Mouse (Mus musculus) cerebellum, postnatal 36 days (tissue): ENCODE measurements around the gene Gm26727.
"Not testable (repeated sequence)": the region's sequence is repeated elsewhere in the genome, so short reads cannot be mapped to it uniquely, and the experiment has no call there.

Experiments used
- DNase-seq, 2 experiments: peaks; one replicate each; pipeline ENCODE4 v3.0.0; 2021 to 2022; ENCODE audit warnings: mixed read lengths in 2 of 2

The Gm26727 gene

DNA sequence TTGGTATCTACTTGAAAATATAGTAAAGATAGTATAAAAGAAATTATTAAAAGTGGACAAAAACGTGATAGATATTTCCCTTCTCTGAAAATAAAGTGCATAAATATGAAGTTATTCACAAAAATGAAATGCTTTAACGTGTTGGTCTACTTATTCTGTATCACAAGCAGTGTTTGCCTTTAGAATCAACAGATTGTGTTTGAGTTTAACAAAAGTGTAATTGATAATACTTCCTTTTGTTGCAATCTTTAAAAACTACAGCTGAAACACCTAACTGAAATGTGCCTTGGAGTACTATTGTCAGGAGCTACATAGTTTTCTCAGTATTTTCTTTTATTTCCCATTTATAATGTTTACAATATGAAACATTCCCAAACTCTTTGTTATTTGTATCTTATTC, at the start of gene Gm26727:
TSS of gene Gm26727 (minus strand) at position 101 of the 400 bp plus-strand sequence.
- no peak for DNase-seq

DNA sequence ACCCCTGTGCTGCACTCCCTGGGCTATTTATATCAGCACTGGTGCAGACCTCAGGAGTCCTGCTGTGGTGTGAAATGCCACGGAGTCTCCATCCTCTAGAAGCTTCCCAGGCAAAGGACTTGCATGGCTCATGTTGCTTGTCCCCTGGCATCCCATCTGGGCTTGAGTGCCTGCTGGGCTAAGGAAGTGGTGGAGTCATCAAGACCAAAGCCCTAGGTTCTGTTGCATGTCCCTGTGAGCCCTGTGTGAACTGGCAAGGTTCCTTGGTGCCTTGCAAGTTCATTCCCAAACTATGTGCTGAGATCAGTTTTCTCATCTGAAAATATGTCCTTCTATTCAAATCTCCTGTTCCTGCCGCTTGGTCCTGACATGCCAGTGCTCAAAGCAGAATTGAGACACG, 48.1 kb upstream of the Gm26727 start:
- no peak for DNase-seq

DNA sequence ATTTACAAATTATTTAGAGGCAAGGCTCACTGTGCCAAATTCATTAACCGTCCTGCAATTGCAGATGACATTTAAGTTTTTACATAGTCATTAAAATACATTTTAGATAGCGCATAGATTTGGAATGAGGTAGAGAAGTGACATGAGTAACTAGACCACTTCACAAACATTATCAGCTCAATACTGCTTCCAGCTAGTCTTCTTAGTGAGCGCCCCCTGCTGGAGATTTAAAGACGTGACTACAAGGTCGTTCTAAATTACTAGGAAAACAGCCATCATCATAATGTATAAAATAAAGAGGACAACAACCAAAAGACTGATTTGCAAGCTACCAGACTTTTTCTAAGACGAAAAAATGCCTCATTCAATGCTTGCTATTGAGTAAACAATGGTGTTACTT, 44.8 kb upstream of the Gm26727 start:
- DNase-seq, result peak; percentile 19 to 40

DNA sequence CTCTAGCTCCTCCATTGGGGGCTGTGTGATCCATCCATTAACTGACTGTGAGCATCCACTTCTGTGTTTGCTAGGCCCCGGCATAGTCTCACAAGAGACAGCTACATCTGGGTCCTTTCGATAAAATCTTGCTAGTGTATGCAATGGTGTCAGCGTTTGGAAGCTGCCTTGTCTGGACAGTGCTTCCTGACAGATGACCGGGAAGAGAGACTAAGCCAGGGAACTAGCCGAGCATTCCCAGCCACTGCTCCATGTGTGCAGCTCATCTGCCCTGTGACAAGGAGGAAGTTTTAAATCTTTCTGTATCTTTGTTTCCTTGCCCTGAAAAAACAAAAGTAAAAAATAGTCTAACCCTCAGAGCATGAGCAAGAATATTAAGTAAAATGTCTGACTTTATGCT, 37.0 kb upstream of the Gm26727 start:
- not testable (repeated sequence) for DNase-seq

DNA sequence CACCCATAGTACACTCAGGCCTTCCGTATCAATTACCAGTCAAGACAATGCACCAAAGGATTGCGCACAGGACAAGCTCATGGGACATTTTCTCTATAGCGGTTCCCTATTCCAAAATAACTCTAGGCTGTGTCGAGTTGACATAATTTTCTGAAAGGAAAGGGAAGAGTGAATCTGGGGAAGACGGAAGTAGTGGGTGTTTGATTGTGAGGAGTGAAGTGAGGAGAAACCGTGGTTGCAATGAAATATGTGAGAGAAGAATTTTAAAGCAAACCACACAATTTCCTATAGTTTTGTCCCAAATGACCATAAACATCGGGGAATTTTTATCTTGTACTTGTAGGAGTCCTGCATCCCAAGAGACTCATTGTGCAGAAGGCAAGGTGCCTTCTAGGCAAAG, 34.1 kb upstream of the Gm26727 start:
- no peak for DNase-seq

DNA sequence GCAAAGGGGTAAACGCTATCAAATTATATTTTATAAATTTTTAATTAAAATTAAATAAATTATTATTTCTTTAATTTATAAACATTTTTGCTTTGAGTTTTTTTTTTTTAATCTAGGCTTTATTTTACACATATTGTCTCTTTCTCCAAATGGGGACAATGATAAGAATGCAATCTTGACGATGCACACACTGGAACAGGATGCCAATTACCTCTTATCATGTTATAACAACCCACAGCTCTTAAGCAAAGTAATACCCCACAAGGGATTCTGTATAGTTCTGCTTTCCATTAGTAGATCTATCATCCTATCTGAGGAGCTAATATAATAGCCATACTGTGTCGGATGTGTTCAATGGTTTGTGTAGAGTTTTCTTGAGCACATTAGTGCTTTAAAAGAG, 27.9 kb upstream of the Gm26727 start:
- DNase-seq, result no peak

DNA sequence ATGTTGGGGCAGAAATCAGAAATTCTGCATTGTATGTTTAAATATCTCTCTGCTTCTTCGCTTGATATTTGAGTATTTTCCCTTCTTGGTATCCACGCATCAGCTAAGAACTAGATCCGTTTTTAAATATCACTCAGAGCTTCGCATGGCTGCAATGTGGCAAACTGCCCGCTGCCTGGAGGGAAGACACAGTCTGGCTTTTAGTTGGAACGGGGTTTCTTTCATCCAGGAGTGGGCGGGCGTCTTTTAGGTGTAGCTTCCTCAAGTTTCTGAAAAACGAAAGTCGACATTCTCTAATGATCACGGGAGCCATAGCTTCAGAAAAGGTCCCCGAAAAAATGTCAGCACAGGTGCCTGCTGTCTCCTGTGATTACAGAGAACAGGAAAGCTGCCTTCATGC, 14.2 kb upstream of the Gm26727 start:
- peak; percentile 17 to 26 for DNase-seq

DNA sequence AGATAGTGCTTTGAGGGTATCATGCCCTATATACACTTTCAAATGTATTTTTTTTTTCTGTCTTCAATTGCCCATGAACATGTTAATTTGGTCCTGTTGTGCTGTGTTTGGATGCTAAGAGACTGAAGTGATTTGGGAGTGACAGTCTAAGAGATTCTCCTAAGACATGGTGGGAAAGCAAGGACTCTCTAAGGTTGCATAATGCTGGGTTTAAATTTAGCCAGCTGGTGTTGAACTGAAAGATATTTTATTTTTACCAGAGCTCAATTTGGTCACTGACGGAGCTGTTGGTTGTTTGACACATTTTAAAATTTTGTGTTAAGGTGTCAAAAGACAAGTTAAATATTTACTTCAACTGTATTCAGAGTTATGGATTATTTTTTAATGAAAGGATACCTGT, 13.8 kb upstream of the Gm26727 start:
- no peak for DNase-seq

DNA sequence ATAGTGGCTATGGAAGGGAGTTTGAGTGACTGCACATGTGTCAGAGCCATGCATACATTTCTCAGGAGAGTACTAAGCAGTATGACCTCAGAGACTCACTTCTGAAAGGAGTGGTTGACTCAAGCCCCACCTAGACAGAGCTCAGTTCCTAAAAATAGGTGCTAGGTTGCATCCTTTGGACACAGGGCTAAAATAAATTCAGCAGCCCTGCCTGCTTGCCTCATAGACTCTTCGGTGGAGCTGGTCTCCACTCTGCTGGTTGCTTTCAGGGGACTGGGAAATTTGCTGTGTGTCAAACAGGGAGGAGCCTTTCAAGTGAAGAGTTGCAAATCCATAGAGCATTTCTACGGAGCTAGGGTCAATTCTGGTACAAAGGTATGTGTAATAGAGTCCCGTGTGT, 12.8 kb upstream of the Gm26727 start, which contains the start of gene Xirp2:
TSS of gene Xirp2 (plus strand) at position 223 of the 400 bp plus-strand sequence.
- DNase-seq, result no peak

DNA sequence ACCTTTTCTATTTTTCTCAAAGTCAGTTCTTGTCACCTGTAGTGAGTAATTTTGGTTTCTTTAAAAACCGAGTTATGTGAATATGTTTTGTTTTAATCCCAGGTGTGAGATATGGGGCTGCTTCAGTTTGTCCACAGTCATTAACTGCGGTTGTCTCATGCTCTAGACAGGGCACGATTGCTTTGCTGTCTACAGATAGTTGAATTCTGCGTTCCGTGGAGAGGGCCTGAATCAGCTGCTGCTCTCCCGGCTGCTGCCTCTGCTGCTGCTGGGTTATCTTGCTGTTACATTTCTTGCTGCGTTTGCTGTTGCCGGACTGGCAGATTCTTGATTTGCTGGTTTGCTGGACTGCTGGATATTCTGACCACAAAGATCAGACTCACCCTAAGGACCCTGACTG, 5.3 kb upstream of the Gm26727 start:
- no peak for DNase-seq

DNA sequence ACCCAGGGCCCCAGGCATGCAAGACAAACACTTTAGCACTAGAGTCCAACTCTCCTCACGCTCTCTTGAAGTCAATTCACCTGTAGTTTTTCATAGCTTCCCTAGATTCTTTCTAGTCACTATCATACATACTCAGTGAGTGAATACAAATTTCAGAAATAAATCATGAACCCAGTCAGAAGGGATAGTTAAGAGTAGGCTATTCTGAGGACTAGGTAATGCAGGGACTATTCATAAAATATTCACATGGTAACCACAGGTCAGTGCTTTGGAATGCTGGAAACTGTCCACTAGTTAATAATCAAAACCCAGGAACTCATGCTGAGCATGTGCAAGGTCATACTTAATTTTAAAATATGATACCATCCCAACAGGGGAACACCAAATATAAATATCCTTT, 10.2 kb downstream of the Gm26727 start:
- no peak for DNase-seq

DNA sequence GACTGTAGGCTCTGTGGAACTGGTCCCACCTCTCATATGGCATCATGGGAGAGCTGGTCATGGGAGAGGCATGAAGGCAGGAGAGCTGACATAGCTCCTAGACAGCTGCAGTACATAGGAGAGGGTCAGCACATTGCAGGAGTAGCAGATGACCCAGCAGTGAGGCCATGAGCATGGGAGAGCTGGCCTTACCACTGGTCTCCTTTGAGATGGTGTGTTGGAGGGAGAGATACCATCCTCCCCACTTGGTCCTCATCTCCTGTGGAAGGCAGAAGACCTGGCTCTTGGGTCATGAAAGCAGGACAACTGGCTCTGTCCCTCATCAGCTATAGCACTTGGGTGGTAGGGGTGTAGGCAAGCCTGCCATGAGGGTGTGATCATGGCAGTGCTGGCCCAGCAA, 12.1 kb downstream of the Gm26727 start:
- DNase-seq, result no peak

DNA sequence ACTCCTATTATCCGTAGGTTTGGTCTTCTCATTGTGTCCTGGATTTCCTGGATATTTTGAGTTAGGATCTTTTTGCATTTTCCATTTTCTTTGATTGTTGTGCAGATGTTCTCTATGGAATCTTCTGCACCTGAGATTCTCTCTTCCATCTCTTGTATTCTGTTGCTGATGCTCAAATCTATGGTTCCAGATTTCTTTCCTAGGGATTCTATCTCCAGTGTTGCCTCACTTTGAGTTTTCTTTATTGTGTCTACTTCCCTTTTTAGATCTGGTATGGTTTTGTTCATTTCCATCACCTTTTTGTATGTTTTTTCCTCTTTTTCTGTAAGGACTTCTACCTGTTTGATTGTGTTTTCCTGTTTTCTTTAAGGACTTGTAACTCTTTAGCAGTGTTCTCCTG, 19.6 kb downstream of the Gm26727 start, which contains the start of gene Gm21830:
TSS of gene Gm21830 (plus strand) at position 301 of the 400 bp plus-strand sequence.
- DNase-seq, result not testable (repeated sequence)
